Mouse (Mus musculus) hindbrain, embryonic 11.5 days (tissue): ENCODE data around the gene Vti1a. TPM values are rescaled to one million over a fixed set of nuclear protein-coding genes. Genes with fewer than 3 reads are reported as not detected.

Experiments
- ATAC-seq: fragments of 200-750 bp; cut with Nextera tagmentation; 2 replicates; pipeline ENCODE4 v1.8.0; 2017; ENCODE audit warnings: mild to moderate bottlenecking, moderate TSS enrichment, moderate library complexity; ENCODE audit not compliant: low FRiP score
- DNase-seq: peaks from one replicate; pipeline ENCODE4 v3.0.0-alpha.2; 2015; ENCODE audit warnings: low spot score
- H3K27ac ChIP-seq: fragments of 300-500 bp; sonication (generic); 2 replicates; pipeline ENCODE4 v1.5.1; 2014; ENCODE audit warnings: mild to moderate bottlenecking, low read depth, low read length
- H3K27me3 ChIP-seq: fragments of 300-500 bp; sonication (generic); 2 replicates; pipeline ENCODE4 v1.6.1; 2014; ENCODE audit warnings: mild to moderate bottlenecking, low read length, moderate library complexity, mixed read lengths; ENCODE audit not compliant: control insufficient read depth, insufficient read depth
- H3K36me3 ChIP-seq: fragments of 300-500 bp; sonication (generic); 2 replicates; pipeline ENCODE4 v1.6.1; 2014; ENCODE audit warnings: mild to moderate bottlenecking, low read length, moderate library complexity, mixed read lengths; ENCODE audit not compliant: control insufficient read depth, insufficient read depth
- H3K4me1 ChIP-seq: fragments of 300-500 bp; sonication (generic); replicated peaks from 2 replicates; pipeline ENCODE4 v1.6.1; 2014; ENCODE audit warnings: low read length, mixed read lengths; ENCODE audit not compliant: control insufficient read depth, insufficient read depth
- H3K4me2 ChIP-seq: fragments of 300-500 bp; sonication (generic); replicated peaks from 2 replicates; pipeline ENCODE4 v1.6.1; 2014; ENCODE audit warnings: mild to moderate bottlenecking, low read depth, low read length
- H3K4me3 ChIP-seq: fragments of 300-500 bp; sonication (generic); 2 replicates; pipeline ENCODE4 v1.5.1; 2014; ENCODE audit warnings: low read depth, low read length
- H3K9ac ChIP-seq: fragments of 300-500 bp; sonication (generic); 2 replicates; pipeline ENCODE4 v1.6.1; 2014; ENCODE audit warnings: low read depth, low read length
- H3K9me3 ChIP-seq: fragments of 300-500 bp; sonication (generic); 2 replicates; pipeline ENCODE4 v1.6.1; 2016; ENCODE audit warnings: low read length; ENCODE audit not compliant: control insufficient read depth
- WGBS: fragments of 180-500 bp; shearing (Covaris S2); extraction: QIAGEN DNeasy Blood & Tissue Kit; methylation state at CpG from one replicate; pipeline ENCODE4 v1.1.7; 2014; 5-methylcytosine and 5-hydroxymethylcytosine counted together
- polyA plus RNA-seq: library from polyadenylated mRNA; unstranded; fragments of >200 nt; fragmentation: Nextera tagmentation; extraction: Ambion mirVana; gene quantifications from 2 replicates; pipeline ENCODE4 v1.2.1, GENCODE M21; 2014

The Vti1a gene
- polyA plus RNA-seq, 1 experiment from 2014 or later, result 27.8 TPM

- H3K36me3 ChIP-seq, result no peaks in the 10 kb centered on the region
- no peak overlapping the region for H3K4me2 ChIP-seq
- H3K4me1 ChIP-seq, result peaks cover 6% of the 10 kb centered on the region; the same call in 1 of the 2 replicates
- WGBS, result 25% methylated on average over 15 of the region's 15 CpGs
- DNase-seq (no peak), ATAC-seq (no peak)
- H3K9me3 ChIP-seq, result no peaks in the 10 kb centered on the region
- H3K27ac ChIP-seq, result no peak overlapping the region
- H3K4me3 ChIP-seq, result no peak overlapping the region
- no peak overlapping the region for H3K9ac ChIP-seq
- H3K27me3 ChIP-seq, result no peaks in the 10 kb centered on the region; the same call in 1 of the 2 replicates
Measured at GRCm38 (mm10) chr19:55491126-55492076, 175.3 kb downstream of the Vti1a start.

- Histone ChIP-seq H3K9ac (no peak overlapping the region), H3K9me3 (no peaks in the 10 kb centered on the region), H3K4me3 (no peak overlapping the region), H3K27me3 (no peaks in the 10 kb centered on the region; the same call in 1 of the 2 replicates), H3K4me2 (no peak overlapping the region), H3K4me1 (peaks cover 4% of the 10 kb centered on the region; the same call in 1 of the 2 replicates), H3K36me3 (no peaks in the 10 kb centered on the region), H3K27ac (no peak overlapping the region)
- WGBS, result 55% methylated on average over 9 of the region's 9 CpGs
- no peak for DNase-seq
- ATAC-seq, result no peak
Measured at GRCm38 (mm10) chr19:55496333-55496732, 180.2 kb downstream of the Vti1a start.

- H3K9me3 ChIP-seq, result no peaks in the 10 kb centered on the region
- no peaks in the 10 kb centered on the region for H3K27me3 ChIP-seq
- DNase-seq (no peak), ATAC-seq (no peak)
- 67% methylated on average over 18 of the region's 18 CpGs for WGBS
- no peak overlapping the region for H3K4me2 ChIP-seq
- no peak overlapping the region for H3K27ac ChIP-seq
- H3K9ac ChIP-seq, result no peak overlapping the region
- 0 out of 2 replicates have a peak, but pooled peaks cover 2% of the 10 kb centered on the region for H3K4me1 ChIP-seq
- no peaks in the 10 kb centered on the region for H3K36me3 ChIP-seq
- H3K4me3 ChIP-seq, result no peak overlapping the region
Measured at GRCm38 (mm10) chr19:55499179-55499863, 183.2 kb downstream of the Vti1a start.

GRCm38 (mm10) chr19:55501985-55502384 is 185.9 kb downstream of the Vti1a start:
- H3K9me3 ChIP-seq, result no peaks in the 10 kb centered on the region
- 0 out of 2 replicates have a peak, but pooled peaks cover 2% of the 10 kb centered on the region for H3K4me1 ChIP-seq
- no peak overlapping the region for H3K4me3 ChIP-seq
- ATAC-seq (no peak), DNase-seq (no peak)
- no peak overlapping the region for H3K4me2 ChIP-seq
- no peaks in the 10 kb centered on the region for H3K27me3 ChIP-seq
- no peak overlapping the region for H3K27ac ChIP-seq
- H3K36me3 ChIP-seq, result no peaks in the 10 kb centered on the region
- 56% methylated on average over 4 of the region's 4 CpGs for WGBS
- no peak overlapping the region for H3K9ac ChIP-seq

GRCm38 (mm10) chr19:55503771-55504170 is 187.7 kb downstream of the Vti1a start:
- 0 out of 2 replicates have a peak, but pooled peaks cover 2% of the 10 kb centered on the region for H3K4me1 ChIP-seq
- no peak overlapping the region for H3K9ac ChIP-seq
- WGBS, result 78% methylated on average over 4 of the region's 4 CpGs
- H3K36me3 ChIP-seq, result no peaks in the 10 kb centered on the region
- H3K4me3 ChIP-seq, result no peak overlapping the region
- H3K4me2 ChIP-seq, result no peak overlapping the region
- H3K27ac ChIP-seq, result no peak overlapping the region
- no peaks in the 10 kb centered on the region for H3K27me3 ChIP-seq
- DNase-seq (no peak), ATAC-seq (no peak)
- H3K9me3 ChIP-seq, result no peaks in the 10 kb centered on the region

GRCm38 (mm10) chr19:55507748-55508147 is 191.7 kb downstream of the Vti1a start:
- no peak overlapping the region for H3K9ac ChIP-seq
- no peak overlapping the region for H3K4me3 ChIP-seq
- H3K4me2 ChIP-seq, result no peak overlapping the region
- DNase-seq (no peak), ATAC-seq (no peak)
- no peaks in the 10 kb centered on the region for H3K27me3 ChIP-seq
- WGBS, result 84% methylated on average over 16 of the region's 16 CpGs
- no peaks in the 10 kb centered on the region for H3K9me3 ChIP-seq
- H3K27ac ChIP-seq, result no peak overlapping the region
- no peaks in the 10 kb centered on the region for H3K4me1 ChIP-seq
- no peaks in the 10 kb centered on the region for H3K36me3 ChIP-seq

GRCm38 (mm10) chr19:55508239-55508638 is 192.1 kb downstream of the Vti1a start:
- Histone ChIP-seq H3K4me3 (no peak overlapping the region), H3K9me3 (no peaks in the 10 kb centered on the region), H3K27ac (no peak overlapping the region), H3K36me3 (no peaks in the 10 kb centered on the region), H3K9ac (no peak overlapping the region), H3K4me2 (no peak overlapping the region), H3K27me3 (no peaks in the 10 kb centered on the region), H3K4me1 (no peaks in the 10 kb centered on the region)
- DNase-seq (no peak), ATAC-seq (no peak)
- WGBS, result 88% methylated on average over 4 of the region's 4 CpGs

GRCm38 (mm10) chr19:55508965-55509364 is 192.9 kb downstream of the Vti1a start:
- no peaks in the 10 kb centered on the region for H3K27me3 ChIP-seq
- no peak overlapping the region for H3K9ac ChIP-seq
- no peak for DNase-seq
- 87% methylated on average over 5 of the region's 5 CpGs for WGBS
- no peaks in the 10 kb centered on the region for H3K9me3 ChIP-seq
- H3K36me3 ChIP-seq, result no peaks in the 10 kb centered on the region
- no peak overlapping the region for H3K4me3 ChIP-seq
- H3K4me2 ChIP-seq, result no peak overlapping the region
- no peaks in the 10 kb centered on the region for H3K4me1 ChIP-seq
- H3K27ac ChIP-seq, result no peak overlapping the region
- no peak for ATAC-seq
